Mouse (Mus musculus) liver, embryonic 15.5 days (tissue): ENCODE results near the gene Ddx27. TPM values are rescaled to one million over a fixed set of nuclear protein-coding genes. Genes with fewer than 3 reads are reported as not detected.

Source experiments
- ATAC-seq: fragments of 200-750 bp; cut with Nextera tagmentation; 2 replicates; pipeline ENCODE4 v1.8.0; 2017; ENCODE audit warnings: moderate number of reproducible peaks, mild to moderate bottlenecking, moderate library complexity; ENCODE audit not compliant: insufficient read depth
- H3K27ac ChIP-seq: fragments of 300-500 bp; sonication (generic); replicated peaks from 2 replicates; pipeline ENCODE4 v1.5.1; 2015; ENCODE audit warnings: mild to moderate bottlenecking, inconsistent platforms
- H3K27me3 ChIP-seq: fragments of 300-500 bp; sonication (generic); 2 replicates; pipeline ENCODE4 v1.6.1; 2015; ENCODE audit warnings: mild to moderate bottlenecking, inconsistent platforms
- H3K36me3 ChIP-seq: fragments of 300-500 bp; sonication (generic); replicated peaks from 2 replicates; pipeline ENCODE4 v1.6.1; 2015; ENCODE audit warnings: moderate library complexity, mild to moderate bottlenecking, inconsistent platforms
- H3K4me1 ChIP-seq: fragments of 300-500 bp; sonication (generic); replicated peaks from 2 replicates; pipeline ENCODE4 v1.6.1; 2015; ENCODE audit warnings: inconsistent platforms
- H3K4me2 ChIP-seq: fragments of 300-500 bp; sonication (generic); 2 replicates; pipeline ENCODE4 v1.6.1; 2015; ENCODE audit warnings: moderate library complexity, mild to moderate bottlenecking, inconsistent platforms
- H3K4me3 ChIP-seq: fragments of 300-500 bp; sonication (generic); replicated peaks from 2 replicates; pipeline ENCODE4 v1.5.1; 2015; ENCODE audit warnings: mild to moderate bottlenecking, inconsistent platforms
- H3K9ac ChIP-seq: fragments of 300-500 bp; sonication (generic); 2 replicates; pipeline ENCODE4 v1.6.1; 2015; ENCODE audit warnings: moderate library complexity, mild to moderate bottlenecking, inconsistent platforms
- H3K9me3 ChIP-seq: fragments of 300-500 bp; sonication (generic); replicated peaks from 2 replicates; pipeline ENCODE4 v1.6.1; 2016; ENCODE audit warnings: inconsistent platforms
- WGBS: fragments of 180-500 bp; shearing (Covaris S2); methylation state at CpG from one replicate; pipeline ENCODE4 v1.1.7; 2015; ENCODE audit warnings: mixed read lengths; ENCODE audit not compliant: insufficient replicate concordance; 5-methylcytosine and 5-hydroxymethylcytosine counted together
- polyA plus RNA-seq: library from polyadenylated mRNA; unstranded; fragments of >200 nt; fragmentation: Nextera tagmentation; extraction: Ambion mirVana; gene quantifications from 2 replicates; pipeline ENCODE4 v1.2.1, GENCODE M21; 2015

Gene Ddx27
- polyA plus RNA-seq, 1 experiment from 2014 or later, result 35.7 TPM

DNA sequence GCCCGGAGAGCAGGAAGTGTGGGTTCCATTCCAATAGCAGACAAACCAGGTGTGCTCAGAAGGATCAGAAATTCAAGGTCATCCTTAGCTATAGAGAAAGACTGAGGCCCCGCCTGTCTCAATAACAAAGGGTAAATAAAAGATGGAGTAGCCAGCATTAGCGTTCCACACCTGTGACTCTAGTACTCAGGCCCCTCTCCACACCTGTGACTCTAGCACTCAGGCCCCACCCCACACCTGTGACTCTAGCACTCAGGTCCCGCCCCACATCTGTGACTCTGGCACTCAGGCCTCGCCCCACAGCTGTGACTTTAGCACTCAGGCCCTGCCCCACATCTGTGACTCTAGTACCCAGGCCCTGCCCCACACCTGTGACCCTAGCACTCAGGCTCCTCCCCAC, 59.6 kb downstream of the Ddx27 start:
- 71% methylated on average over 5 of the region's 5 CpGs for WGBS
- no peak for ATAC-seq
- H3K4me2 ChIP-seq, result no peak overlapping the region
- no peak overlapping the region for H3K27ac ChIP-seq
- peaks cover 11% of the 10 kb centered on the region; the same call in 1 of the 2 replicates for H3K27me3 ChIP-seq
- H3K9me3 ChIP-seq, result no peaks in the 10 kb centered on the region
- H3K4me1 ChIP-seq, result peaks cover 19% of the 10 kb centered on the region
- no peak overlapping the region for H3K4me3 ChIP-seq
- no peak overlapping the region for H3K9ac ChIP-seq
- no peaks in the 10 kb centered on the region for H3K36me3 ChIP-seq

GRCm38 (mm10) chr2:167076352-167076751, 61.4 kb downstream of the Ddx27 start:
- Histone ChIP-seq H3K4me2 (no peak overlapping the region), H3K27ac (no peak overlapping the region), H3K9ac (no peak overlapping the region), H3K4me3 (no peak overlapping the region), H3K9me3 (no peaks in the 10 kb centered on the region), H3K4me1 (peaks cover 13% of the 10 kb centered on the region), H3K36me3 (no peaks in the 10 kb centered on the region), H3K27me3 (peaks cover 11% of the 10 kb centered on the region; the same call in 1 of the 2 replicates)
- WGBS, result 82% methylated on average over 4 of the region's 4 CpGs
- no peak for ATAC-seq

GRCm38 (mm10) chr2:167076759-167077158, 61.8 kb downstream of the Ddx27 start:
- Histone ChIP-seq H3K36me3 (no peaks in the 10 kb centered on the region), H3K4me2 (no peak overlapping the region), H3K9ac (no peak overlapping the region), H3K4me1 (peaks cover 9% of the 10 kb centered on the region), H3K9me3 (no peaks in the 10 kb centered on the region), H3K27ac (no peak overlapping the region), H3K4me3 (no peak overlapping the region), H3K27me3 (peaks cover 11% of the 10 kb centered on the region; the same call in 1 of the 2 replicates)
- ATAC-seq, result no peak
- 67% methylated on average over 2 of the region's 2 CpGs for WGBS

DNA sequence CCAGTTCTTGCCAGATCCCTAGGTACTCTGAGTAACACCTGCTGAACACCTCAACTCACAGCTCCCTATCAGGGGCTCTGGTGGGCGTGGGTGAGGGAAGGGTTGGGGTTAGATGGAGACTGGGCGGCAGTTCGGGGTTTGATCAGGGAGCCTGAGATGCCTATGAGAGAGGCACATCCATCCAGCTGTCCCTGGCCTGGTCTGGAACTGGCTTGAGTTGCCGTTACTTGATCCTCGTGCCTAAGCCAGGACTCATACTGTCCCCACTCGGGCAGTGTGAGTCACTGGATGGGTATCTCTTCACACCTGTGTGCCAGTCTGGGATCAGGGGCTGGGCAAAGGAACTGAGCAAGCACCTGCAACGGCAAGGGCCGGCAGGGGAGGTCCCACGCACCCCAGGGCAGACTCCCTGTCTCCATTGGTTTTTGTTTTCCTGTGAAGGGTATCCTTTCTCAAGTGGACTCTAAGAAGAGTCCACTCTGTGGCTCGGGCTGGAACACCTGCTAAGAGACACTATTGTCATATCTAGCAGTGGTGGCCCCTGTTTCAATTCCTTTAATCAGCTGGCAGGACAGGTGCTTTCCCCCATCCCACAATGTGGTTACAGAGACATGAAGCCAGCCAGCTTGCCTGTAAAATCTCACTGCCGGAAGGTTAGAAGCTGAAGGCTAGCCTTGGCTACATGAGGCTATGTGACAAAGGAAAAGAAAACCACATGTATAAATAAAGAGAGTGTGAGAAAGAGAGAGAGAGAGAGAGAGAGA, 62.4 kb downstream of the Ddx27 start:
- no peak overlapping the region for H3K4me2 ChIP-seq
- 65% methylated on average over 11 of the region's 11 CpGs for WGBS
- ATAC-seq, result no peak
- peaks cover 11% of the 10 kb centered on the region; the same call in 1 of the 2 replicates for H3K27me3 ChIP-seq
- H3K36me3 ChIP-seq, result no peaks in the 10 kb centered on the region
- H3K4me1 ChIP-seq, result 0 out of 2 replicates have a peak, but pooled peaks cover 2% of the 10 kb centered on the region
- H3K27ac ChIP-seq, result no peak overlapping the region
- no peak overlapping the region for H3K9ac ChIP-seq
- H3K9me3 ChIP-seq, result no peaks in the 10 kb centered on the region
- H3K4me3 ChIP-seq, result no peak overlapping the region

GRCm38 (mm10) chr2:167078486-167078885, 63.5 kb downstream of the Ddx27 start:
- peaks cover 11% of the 10 kb centered on the region; the same call in 1 of the 2 replicates for H3K27me3 ChIP-seq
- H3K36me3 ChIP-seq, result no peaks in the 10 kb centered on the region
- H3K4me1 ChIP-seq, result no peaks in the 10 kb centered on the region
- H3K9ac ChIP-seq, result no peak overlapping the region
- WGBS, result 30% methylated on average over 7 of the region's 7 CpGs
- H3K9me3 ChIP-seq, result no peaks in the 10 kb centered on the region
- no peak overlapping the region for H3K4me3 ChIP-seq
- H3K27ac ChIP-seq, result no peak overlapping the region
- H3K4me2 ChIP-seq, result no peak overlapping the region
- ATAC-seq, result no peak

GRCm38 (mm10) chr2:167078931-167079495, 64.0 kb downstream of the Ddx27 start:
- WGBS, result 45% methylated on average over 9 of the region's 9 CpGs
- Histone ChIP-seq H3K4me2 (no peak overlapping the region), H3K4me1 (no peaks in the 10 kb centered on the region), H3K27me3 (peaks cover 11% of the 10 kb centered on the region; the same call in 1 of the 2 replicates), H3K4me3 (no peak overlapping the region), H3K9ac (no peak overlapping the region), H3K36me3 (no peaks in the 10 kb centered on the region), H3K27ac (no peak overlapping the region), H3K9me3 (no peaks in the 10 kb centered on the region)
- ATAC-seq, result no peak

DNA sequence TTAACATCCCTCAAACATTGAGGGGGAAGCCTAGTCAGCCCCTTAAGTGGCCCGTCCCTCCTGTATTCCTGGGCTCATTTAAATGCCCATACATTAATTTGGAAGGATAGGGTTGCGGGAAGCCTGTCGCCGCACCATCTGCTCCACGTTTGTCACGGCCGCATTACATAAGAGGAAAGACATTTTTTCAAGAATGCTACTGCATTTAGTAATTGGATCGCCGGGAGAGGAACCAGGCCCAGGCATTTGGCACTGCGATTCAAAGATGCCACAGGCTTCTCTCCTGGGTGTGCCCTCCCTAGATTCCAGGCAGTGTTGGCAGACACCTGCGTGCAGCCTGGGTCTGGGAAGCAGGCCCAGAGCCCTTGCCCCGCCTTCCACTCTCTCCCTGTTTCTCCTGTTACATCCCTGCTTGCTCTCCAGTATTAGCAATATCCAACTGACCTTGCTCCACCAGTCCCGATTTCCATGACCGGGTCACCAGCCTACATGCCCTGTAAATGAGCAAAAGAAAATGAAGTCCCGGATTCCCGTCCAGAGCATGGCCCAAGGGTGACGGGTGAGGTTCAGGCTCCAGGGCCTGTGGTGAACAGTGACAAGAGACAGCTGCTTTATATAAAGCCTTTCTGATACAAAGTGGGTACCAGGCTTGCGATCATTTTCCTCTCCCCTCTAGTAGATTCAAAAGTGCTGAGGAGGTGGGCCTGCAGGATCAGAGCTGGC, 64.7 kb downstream of the Ddx27 start:
- Histone ChIP-seq H3K4me1 (no peaks in the 10 kb centered on the region), H3K9ac (no peak overlapping the region), H3K9me3 (no peaks in the 10 kb centered on the region), H3K27me3 (peaks cover 11% of the 10 kb centered on the region; the same call in 1 of the 2 replicates), H3K27ac (no peak overlapping the region), H3K4me2 (no peak overlapping the region), H3K36me3 (no peaks in the 10 kb centered on the region), H3K4me3 (no peak overlapping the region)
- 69% methylated on average over 18 of the region's 18 CpGs for WGBS
- ATAC-seq, result no peak

DNA sequence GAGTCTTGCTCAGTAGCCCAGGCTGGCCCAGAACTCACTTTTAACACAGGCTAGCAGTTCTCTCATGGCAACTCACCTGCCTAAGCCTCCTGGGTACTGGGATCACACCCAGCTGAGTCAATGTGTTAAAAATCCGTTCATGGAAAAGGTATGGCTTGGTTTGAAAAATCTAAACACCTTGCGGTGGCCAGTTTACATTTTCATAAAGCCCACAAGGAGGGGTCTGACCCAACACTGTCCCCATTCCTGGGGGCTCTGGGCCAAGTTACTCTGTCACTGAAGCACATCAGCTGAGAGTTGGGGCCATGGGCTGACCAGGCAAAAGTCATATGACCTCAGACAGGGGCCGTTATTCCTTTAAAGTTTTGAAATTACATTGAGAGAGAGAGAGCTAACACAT, 65.4 kb downstream of the Ddx27 start:
- Histone ChIP-seq H3K36me3 (no peaks in the 10 kb centered on the region), H3K4me2 (no peak overlapping the region), H3K4me3 (no peak overlapping the region), H3K9me3 (no peaks in the 10 kb centered on the region), H3K4me1 (no peaks in the 10 kb centered on the region), H3K9ac (no peak overlapping the region), H3K27ac (no peak overlapping the region), H3K27me3 (peaks cover 11% of the 10 kb centered on the region; the same call in 1 of the 2 replicates)
- ATAC-seq, result no peak
- WGBS, result 63% methylated on average over 3 of the region's 3 CpGs

GRCm38 (mm10) chr2:167081135-167081534, 66.1 kb downstream of the Ddx27 start:
- Histone ChIP-seq H3K36me3 (no peaks in the 10 kb centered on the region), H3K4me1 (no peaks in the 10 kb centered on the region), H3K9ac (no peak overlapping the region), H3K9me3 (no peaks in the 10 kb centered on the region), H3K4me3 (no peak overlapping the region), H3K4me2 (no peak overlapping the region), H3K27ac (no peak overlapping the region), H3K27me3 (peaks cover 11% of the 10 kb centered on the region; the same call in 1 of the 2 replicates)
- 48% methylated on average over 6 of the region's 6 CpGs for WGBS
- ATAC-seq, result no peak

GRCm38 (mm10) chr2:167081639-167082038, 66.6 kb downstream of the Ddx27 start:
- H3K27me3 ChIP-seq, result peaks cover 11% of the 10 kb centered on the region; the same call in 1 of the 2 replicates
- no peaks in the 10 kb centered on the region for H3K36me3 ChIP-seq
- H3K4me2 ChIP-seq, result no peak overlapping the region; the same call in 1 of the 2 replicates
- no peak overlapping the region for H3K9ac ChIP-seq
- 13% methylated on average over 4 of the region's 4 CpGs for WGBS
- H3K9me3 ChIP-seq, result no peaks in the 10 kb centered on the region
- no peaks in the 10 kb centered on the region for H3K4me1 ChIP-seq
- no peak for ATAC-seq
- H3K27ac ChIP-seq, result no peak overlapping the region
- no peak overlapping the region for H3K4me3 ChIP-seq
